Mouse (Mus musculus) right cerebral cortex, postnatal 25 days (tissue): ENCODE data around the gene Gprc5a.

Source experiments
- DNase-seq: peaks from one replicate; pipeline ENCODE4 v3.0.0; 2022

Gprc5a gene

DNA sequence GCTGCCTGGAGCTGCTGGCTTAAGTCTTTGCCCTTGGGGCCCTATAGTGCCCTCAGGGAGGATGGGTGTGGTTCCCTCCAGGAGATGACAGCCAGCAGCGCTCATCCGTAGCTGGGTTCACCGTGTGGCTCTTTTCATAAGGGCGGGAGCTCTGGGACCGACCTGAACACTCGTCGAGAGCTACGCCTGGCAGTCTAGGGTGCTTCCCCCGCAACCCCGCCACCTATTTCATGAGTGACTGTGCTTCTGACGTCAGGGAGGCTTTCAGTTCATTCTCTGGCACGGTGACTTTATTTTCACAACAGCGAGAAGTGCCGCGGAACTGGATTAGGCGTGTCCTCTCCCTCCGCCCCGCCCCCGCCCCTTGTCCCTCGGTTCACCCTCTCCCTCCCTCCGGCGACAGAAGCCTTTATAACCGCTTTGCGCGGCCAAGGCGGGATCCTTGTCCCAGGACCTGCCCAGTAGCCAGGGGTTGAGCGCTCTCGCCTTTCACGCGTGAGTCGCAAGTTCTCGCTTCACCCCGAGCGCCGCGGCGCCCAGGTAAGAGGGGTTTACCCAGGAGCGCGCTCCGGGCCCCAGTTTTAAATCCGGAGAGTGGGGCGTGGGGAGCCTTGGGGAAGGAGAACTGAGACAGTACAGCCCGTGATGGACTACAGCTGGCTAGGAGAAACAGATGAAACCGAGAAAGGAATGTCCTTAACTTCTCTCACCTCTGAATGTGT, at the start of gene Gprc5a:
Gene Gprc5a (plus strand): TSS at position 416 of the 722 bp plus-strand sequence.
- no peak for DNase-seq

DNA sequence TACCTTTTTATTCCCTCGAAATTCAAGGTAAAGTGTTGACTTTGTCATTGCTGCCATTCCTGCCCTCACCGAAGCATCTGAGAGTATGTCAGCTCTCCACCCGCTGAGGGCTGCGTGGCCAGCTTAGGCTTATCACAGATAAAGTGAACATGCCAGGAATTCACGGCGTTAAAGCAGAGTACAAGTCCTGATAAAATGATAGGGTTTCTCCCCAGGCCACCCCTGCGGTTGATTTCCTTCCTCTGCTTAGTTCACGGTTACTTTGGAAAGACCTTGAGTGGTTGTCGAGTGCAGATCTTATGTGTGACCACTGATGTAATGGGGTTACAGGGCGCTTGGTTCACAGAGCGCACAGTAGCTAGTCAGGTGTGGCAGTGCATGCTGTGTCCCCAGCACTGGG, 48.2 kb upstream of the Gprc5a start:
- DNase-seq, result no peak

DNA sequence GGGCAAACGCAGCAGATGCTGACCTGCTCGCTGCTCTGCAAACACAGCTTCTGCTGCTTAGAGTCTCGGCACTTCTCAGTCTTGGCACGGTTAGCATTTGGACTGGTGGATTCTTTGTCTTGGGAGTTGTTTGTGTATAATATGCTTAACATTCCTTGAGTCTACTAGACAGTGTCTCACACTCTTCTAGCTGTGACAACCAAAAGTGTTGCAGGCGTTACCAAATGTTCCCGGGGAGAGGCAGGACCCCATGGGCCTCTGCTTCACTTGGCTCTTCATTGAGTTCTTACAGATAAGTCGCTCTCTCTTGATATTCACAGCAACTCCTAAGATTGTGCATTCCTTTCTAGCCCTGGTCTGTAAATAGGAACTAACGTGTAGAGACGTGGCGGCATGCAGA, 45.9 kb upstream of the Gprc5a start:
- no peak for DNase-seq

DNA sequence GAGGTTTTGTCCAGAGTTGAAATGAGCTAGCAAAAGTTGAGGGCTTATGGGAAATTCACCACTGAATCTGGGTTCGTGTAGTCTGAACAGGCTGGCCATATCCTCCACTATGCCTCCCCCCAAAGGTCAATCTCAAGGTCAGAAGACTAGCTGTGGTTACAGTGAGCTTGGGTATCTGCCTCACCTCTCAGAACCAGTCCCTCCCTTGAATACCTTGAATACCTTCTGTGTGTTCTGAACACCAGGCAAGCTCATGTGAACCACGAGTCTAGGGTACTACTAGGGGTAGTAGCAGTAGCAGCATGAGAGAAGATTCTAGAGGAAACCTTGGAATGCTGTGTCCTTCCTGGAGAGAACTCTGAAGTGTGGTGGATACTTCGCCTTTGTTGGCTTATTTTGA, 43.8 kb upstream of the Gprc5a start:
- no peak for DNase-seq

DNA sequence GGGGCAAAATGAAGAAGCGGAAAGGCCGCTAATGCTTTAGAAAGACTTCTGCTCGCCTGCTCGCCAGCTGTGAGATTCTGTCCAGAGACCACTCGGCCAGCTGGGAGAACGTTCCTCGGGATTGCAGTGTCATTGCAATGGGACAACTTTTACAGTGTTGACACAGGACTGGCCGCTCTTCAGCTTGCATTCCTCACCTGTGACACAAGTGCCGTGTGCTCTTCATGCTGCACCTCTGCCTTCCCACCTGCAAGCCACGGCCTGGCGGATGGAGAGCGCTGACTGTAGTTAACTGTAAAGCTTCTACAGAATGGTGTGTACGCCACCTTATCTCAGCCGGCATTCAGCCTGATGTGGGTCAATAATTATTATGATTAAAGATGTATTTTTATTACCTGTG, 42.1 kb upstream of the Gprc5a start:
- no peak for DNase-seq

DNA sequence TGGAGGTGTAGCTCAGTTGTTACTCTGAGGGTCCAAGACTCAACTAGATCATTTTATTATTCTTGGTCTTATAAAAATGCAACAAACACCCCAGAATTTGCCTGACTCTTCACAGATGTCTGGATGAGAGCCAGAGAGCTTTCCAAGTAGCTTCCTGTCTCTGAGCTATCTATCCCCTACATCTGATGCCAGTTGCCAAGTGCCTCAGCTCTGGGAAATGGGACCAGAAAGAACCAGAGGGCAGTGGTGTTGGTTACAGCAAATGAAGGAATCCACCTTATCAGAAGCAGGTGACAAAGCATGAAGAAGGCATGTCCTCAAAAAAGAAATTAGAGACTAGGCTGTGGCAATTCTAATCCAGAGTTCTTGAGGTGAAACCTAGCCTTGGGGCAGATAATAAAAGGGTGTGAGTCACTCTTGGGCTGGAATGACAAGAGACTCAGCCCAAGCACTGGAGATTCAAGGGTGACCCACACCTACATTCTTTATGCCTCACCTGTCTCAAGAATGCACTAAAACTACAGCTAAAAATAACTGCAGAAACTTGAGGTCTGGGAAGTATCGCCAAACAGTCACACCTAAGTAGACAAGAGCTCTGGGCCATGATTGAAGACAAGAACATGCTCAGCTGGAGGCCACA, 40.5 kb upstream of the Gprc5a start:
- no peak for DNase-seq

DNA sequence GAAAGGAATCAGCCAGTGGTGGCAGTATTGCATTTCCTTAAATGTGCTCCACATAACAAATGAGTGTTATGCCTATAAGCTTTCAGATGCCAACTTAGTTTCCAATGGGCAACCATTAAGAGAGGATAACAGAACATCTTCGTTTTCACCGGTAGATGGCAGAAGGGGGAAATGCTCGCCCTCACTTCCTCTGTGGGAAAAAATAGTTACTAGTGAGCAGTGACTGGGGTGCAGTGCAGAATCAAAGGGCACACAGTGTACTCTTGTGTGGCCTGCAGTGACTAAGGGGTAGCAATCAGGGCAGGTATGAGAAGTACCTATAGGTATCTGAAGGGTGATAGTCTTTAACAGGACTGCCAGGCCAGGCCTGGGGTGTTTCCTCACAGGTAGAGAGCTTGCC, 39.2 kb upstream of the Gprc5a start:
- no peak for DNase-seq

DNA sequence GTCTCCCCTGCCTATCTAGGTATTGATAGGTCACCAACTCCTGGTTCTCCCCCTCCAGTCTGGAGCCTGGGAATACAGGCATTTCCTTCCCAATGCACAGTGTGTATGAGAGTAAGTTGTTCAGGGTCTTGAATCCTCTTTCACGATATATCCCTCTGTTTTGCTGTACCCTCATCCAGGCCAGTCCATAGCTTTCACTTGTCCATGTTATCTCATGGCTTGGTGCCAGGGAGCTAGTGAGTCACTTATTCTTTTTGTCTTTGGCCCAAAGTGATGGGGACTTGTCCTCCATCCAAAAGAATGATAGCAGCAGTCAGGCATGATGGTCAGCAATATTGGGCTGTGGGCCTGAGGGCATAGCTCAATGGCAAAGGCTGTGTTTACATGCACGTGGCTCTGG, 38.7 kb upstream of the Gprc5a start:
- no peak for DNase-seq

DNA sequence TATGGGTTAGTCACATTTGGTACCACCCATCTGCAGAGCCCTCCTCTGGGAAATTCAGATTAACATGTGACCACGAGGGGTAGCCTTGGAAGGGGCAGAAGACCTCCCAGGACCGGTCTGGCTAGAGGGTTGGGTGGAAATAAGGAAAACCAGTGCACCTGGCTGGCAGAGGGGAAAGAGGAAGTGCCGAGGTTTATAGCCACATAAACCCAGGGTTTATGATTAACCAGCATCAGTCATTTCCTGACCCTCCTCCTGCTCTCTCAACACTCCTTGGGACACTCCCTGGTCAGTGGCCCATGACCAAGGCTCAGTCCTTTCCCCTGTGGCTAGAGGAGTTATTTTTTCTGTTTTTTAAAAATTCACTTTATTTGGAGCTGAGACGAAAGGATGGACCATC, 36.2 kb upstream of the Gprc5a start:
- no peak for DNase-seq

DNA sequence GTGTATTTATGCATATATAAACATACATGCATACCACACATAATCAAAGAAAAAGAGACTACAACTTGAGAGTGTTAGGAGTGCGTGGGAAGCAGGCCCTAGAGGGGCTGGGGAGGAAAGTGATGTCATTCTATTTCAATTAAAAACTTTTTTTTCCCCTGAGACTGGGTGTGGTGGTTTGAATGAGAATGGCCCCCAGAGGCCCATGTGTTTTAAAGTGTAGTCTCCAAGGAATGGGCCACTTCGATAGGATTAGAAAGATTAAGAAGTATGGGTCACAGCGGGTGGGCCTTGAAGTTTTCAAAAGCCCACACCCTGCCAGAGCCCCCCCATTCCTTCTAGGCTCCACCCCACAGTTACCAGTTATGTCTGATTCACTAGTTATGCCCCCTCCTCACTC, 26.8 kb upstream of the Gprc5a start:
- no peak for DNase-seq

DNA sequence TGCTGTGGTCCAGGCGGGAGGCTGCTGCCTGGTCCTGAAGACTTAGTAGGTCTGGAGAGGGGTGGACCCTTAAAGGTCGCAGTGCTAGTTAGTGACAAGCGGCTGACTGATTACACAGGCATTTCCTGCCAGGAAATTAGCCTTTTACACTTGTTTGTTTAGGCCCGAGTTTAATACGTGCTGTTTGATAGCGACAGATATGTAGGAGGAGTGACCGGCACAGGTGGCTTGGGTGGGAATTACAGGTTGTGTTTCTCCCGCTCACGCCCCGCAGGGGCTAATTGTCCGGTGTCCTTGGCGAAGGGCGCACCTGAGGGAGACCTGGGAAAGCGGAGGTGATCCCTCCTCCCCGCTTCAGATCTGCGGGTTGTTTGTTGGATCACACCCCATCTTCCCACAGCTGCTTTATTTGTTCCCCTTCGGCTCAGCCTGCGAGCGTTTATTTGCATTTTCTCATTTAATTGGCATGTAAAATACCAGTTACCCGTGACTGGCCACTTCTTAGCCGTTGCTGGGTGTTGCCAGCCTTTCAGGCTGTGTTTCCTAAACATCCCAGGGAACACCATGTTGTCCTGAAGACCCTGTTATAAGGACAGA, 25.1 kb upstream of the Gprc5a start:
- no peak for DNase-seq

DNA sequence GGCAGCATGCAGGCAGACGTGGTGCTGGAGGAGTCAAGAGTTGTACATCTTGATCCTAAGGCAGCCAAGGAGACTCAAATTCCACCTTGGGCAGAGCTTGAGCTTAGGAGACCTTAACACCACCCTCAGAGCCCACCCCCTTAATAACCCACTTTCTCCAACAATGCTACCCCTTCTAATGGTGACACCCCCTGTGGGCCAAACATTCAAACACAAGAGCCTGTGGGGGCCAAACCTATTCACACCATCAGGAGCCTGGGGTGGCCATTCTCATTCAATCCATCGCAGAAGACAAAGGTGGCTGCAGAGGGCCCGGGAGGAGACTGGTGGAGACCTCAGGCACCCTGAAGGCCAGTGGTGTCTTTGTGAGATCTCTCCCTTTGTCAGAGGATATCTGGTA, 23.5 kb upstream of the Gprc5a start:
- DNase-seq, result no peak

DNA sequence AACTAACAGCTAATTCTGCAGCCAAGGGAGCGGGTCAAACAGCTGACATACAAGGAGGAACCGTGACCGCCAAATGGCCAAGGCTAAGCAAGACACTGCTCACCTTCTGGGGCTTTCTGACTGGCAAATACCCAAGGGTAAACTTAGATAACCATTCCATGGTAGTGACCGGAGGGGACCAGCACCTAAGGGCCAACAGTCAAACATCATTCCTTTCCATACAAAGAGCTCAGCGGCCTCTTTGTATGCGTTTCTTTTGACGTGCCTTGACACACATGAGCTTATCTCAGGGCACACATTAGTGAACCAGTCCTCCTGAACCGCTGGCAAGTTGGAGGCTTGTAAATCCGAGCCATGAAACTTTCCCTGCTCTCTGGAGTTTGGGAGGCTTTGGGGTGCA, 18.2 kb upstream of the Gprc5a start:
- no peak for DNase-seq

DNA sequence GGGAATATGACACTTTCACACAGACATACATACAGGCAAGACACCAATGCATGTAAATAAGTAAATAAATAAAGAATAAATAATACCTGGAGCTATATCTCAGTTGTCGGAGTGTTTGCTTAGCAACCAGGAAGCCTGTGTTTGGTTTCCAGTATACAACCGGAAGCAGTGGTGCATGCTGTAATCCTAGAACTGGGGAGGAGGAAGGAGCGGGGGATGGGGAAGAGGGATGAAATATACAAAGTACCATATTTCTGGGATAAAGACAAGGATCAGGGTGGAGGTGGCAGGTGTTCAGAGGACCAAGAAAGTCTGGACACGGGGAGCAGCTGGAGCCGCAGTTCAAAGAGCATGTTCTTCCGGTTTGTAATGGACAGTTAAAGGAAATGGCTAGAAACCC, 16.9 kb upstream of the Gprc5a start:
- no peak for DNase-seq

DNA sequence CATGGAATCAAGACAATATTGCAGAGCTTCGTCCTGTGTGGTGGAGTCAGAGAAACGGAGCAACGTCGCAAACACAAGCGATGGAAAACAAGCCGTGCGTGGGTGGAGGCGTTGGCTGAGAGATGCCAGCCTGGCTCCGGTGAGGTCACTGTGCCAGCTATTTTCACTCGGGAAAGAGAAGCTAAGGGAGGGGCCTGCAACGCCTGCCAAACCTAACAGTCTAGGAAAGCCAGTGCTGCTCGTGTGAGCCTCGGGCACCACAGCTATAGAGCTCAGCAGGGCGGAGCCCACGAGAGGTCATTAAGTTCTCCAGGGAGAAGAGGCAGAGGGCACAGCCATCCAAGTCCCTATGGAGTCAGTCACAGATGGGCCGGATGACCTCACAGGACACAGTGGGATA, 16.5 kb upstream of the Gprc5a start:
- no peak for DNase-seq

DNA sequence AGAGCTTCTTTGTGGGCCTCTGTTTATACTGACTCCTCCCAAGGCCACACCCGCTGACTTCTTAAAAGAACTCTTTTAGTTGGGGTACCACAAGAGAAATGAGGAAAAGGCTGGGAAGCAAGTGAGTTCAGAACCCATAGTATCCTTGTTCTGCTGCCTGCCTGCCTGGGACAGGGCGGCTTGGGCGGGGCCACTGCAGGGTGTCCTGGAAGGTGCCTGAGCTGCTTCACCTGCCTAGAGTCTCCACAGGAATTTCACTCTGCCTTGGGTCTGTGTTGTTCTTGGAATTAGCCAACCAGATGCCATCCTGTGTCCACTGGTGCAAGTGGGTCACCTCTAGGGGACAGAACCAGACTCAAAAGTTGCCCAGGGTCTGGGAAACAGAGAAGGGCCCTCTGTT, 11.7 kb upstream of the Gprc5a start:
- DNase-seq, result no peak

DNA sequence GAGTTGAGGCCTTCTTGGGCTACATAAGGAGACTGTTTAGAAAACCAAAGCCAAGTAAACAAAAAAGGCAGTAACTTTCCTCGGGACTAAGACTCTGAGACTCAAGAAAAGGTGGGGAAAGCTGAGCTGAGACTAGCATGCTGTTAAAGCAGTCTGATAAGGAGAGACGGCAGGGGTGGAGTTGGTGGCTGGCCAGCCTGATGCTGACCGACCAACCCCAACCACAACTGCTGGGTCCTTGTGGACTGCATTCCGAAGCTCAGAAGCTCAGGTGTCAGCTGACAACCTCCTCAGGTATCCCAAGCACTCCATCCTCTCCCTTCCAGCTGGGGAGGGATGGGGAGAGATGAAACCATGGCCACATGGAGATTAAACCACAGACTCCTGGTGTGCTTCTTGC, 9.6 kb upstream of the Gprc5a start:
- DNase-seq, result no peak

DNA sequence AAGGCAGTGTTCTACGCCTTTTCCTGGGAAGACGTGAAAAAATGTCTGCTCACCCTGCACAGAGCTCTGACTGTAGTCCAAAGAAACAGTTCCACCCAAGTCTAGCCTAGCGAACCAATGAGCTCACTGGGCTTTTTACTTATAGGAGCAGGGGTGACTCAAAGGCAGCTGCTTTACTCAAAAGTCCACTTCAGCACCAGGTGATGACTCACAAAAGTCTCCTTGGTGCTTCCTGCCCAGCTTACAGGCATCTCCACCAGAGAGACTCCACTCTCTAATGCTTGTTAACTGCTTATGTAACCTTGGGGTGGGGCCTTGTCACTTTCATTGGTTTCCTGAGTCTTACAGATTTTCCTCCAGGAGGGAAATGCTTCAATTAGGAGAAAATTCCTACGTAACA, 4.7 kb upstream of the Gprc5a start:
- DNase-seq, result no peak

DNA sequence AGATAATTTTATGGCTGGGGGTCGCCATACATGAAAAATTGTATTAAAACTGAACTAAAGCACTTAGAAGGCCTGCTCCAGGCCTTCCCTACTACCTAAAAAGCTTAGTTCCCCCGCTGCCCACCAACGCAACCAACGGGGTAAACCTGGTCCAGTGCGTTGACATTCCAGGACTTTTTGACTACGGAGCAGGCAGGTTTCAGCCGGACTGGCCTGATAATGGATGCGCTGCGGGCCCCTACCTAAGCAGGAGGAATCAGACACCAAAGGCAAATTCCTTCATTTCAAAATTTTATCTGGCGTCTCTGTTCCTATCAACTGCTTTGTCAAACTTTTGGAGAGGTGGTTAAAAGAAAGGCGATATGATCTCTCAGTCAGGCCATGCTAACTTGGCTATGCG, 830 bp upstream of the Gprc5a start:
- DNase-seq, result no peak

DNA sequence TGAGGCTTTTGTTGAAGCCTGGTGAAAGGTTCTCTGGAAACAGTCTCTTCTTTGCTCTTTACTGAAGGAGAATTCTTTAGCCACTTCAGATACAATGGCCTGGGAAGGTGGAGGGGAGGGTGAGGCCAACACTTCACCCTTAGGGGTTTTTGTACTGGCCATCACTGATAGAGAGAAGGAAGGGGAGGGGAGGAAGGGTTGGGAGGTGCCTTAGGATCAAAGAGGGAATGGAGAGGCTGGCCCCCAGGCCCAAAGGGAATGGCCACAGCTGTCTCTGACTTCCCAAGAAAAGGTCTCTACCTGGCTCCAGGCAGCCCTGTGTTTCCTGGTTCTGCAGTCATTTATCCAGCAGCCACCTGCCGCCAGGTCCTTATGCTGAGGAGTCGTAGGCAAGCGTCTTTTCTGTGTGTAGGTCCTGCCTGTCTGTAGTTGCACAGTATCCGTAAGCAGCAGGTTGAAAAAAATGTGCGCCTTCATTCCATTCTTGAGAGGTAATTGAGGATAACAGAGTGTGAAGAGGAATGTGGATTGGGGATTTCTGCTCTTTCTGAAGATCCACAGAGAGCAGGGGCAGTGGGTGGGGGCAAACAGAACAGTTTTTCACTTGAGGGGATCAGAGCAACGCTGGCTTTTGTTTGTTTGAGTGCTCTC, 1.5 kb downstream of the Gprc5a start:
- no peak for DNase-seq

DNA sequence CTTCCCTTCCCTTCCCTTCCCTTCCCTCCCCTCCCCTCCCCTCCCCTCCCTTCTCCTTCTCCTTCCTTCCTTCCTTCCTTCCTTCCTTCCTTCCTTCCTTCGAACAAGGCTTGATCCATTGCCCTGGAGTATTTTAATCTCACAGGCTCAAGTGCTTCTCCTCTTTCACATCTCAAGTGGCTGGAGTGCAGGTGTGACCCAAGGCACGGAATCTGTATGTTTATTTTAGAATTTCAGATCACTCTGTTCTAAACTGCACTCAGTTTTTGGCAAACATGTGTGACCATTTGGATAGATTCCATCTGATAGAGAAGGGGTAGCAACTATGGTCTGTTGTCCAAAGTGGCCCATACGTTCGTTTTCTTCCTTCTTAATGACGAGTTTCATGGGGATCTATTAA, 2.8 kb downstream of the Gprc5a start:
- no peak for DNase-seq

DNA sequence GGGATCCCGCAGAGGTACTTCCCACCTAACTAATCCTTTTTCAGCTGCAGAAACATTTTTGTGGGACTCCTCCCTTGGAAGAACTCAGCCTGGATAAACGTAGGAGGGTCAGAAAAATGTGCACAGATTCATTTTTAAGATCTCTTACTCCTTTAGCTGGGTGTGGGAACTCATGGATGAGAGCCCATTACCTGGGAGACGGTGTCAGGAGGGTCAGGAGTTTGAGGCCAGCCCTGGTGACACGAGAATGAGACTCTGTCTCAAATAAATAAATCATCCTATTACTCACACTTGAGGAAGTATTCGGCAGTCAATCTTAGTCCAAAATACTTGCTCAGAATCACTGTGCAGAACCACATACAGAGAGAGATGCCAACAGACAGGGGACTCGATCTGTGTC, 4.4 kb downstream of the Gprc5a start:
- no peak for DNase-seq

DNA sequence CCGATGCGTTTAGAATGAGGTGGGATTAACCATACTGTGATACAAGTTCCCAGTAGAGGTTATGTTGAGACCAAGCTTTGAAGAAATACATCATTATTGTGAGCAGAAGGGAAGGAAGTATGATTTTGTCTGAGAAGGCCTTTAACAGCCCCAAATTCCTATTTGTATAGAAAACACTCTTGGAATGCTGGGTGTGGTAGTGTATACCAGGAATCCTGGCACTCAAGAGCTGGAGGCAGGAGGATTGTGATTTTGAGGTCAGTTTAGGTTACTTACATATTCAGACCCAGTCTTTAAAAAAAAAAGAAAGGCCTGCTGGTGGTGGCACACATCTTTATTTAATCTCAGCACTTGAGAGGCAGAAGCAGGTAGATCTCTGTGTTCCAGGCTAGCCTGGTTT, 4.9 kb downstream of the Gprc5a start:
- DNase-seq, result no peak

DNA sequence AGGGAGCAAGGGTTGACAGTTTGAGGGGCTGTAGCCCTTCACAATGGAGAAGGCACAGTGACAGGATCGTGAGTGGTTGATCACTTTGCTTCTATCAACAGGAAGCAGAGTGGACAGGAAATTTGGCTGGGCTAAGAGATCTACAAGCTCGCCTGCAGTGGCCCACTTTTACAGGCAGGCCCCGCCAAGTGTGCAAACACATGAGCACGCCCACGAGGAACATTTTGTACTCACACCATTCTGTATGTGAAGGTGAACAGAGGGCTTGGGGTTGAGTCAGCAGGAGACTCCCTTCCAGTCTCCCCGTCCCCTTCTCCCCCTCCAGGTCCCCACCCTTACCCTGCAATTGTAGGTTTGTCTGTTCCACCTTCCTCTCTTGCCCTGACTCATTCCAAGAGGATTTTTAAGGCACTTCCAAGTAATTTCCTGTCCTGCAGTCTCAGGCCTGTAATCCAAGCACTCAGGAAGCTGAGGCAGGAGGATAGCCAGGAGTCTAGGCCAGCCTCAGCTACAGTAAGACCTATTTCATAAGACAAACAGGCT, 9.0 kb downstream of the Gprc5a start:
- no peak for DNase-seq
